Mouse (Mus musculus) kidney, adult 2 months (tissue): ENCODE data around the gene Fhit.

Experiments
- CTCF ChIP-seq: fragments of 200-500 bp; conservative IDR thresholded peaks from 2 replicates; pipeline ENCODE4 v1.5.1; 2011; ENCODE audit warnings: low read depth, mild to moderate bottlenecking, control low read depth, low read length, moderate library complexity, mixed read lengths; ENCODE audit not compliant: insufficient read depth, insufficient read length
- POLR2A ChIP-seq: fragments of 200-500 bp; IDR thresholded peaks from one replicate; pipeline ENCODE4 v1.6.1; 2011; ENCODE audit warnings: low read depth, low read length, control low read depth

- TF ChIP-seq POLR2A (no peak), CTCF (no peak)
Observed at GRCm38 (mm10) chr14:9643700-9644099, 1518.1 kb downstream of the Fhit start.
